Mouse (Mus musculus) macrophage (primary cell): ENCODE results near the gene Enpp3. TPM values are rescaled to one million over a fixed set of nuclear protein-coding genes. Genes with fewer than 3 reads are reported as not detected.

Experiments
- H3K27ac ChIP-seq: fragments of 350-480 bp; formaldehyde crosslinking; 2 replicates; pipeline ENCODE4 v1.9.0; 2021
- H3K36me3 ChIP-seq: fragments of 350-480 bp; formaldehyde crosslinking; 2 replicates; pipeline ENCODE4 v1.9.0; 2021; ENCODE audit errors: inconsistent target
- H3K4me3 ChIP-seq: fragments of 350-480 bp; formaldehyde crosslinking; 2 replicates; pipeline ENCODE4 v1.9.0; 2021; ENCODE audit errors: inconsistent target
- H3K79me2 ChIP-seq: fragments of 350-480 bp; formaldehyde crosslinking; 2 replicates; pipeline ENCODE4 v1.9.0; 2021; ENCODE audit errors: inconsistent target
- WGBS: methylation state at CpG from one replicate; pipeline ENCODE4 v1.1.7; 2026; ENCODE audit warnings: inconsistent platforms; ENCODE audit not compliant: missing documents; 5-methylcytosine and 5-hydroxymethylcytosine counted together
- polyA plus RNA-seq: library from polyadenylated mRNA; stranded (reverse); fragments of 250-400 nt; gene quantifications from 3 replicates; pipeline ENCODE4 v1.2.4, GENCODE M21; 2018; ENCODE audit warnings: inconsistent platforms

The Enpp3 gene
- polyA plus RNA-seq, 1 experiment from 2014 or later, result not detected

DNA sequence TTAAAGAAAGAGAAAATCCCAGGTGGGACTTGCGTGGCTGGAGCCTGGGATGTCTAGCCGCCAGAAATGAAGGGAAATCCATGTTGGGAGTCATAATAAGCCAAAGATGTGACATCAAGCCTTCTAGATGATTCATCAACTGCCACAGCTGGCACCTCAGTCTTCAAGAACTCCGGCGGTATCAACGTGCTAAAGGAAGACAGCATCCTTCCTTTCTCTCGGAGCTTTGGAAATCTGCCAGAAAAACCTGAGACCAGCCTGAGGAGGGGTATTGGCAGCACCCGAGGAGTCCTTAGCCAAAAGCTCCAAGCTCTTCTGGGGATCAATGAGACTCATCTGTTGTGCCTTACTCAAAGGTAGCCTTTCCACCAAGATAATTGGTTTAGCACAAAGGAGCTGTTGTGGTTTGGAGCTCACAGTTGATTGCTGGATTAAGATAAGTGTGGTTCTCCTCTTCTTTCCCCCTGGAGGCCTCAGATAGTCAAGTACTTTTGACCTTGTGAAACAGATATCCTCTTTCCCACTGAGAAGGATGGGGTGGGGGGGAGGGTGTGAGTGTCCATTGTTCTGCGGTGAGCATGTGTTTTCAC lies 84.2 kb downstream of the Enpp3 start:
- Histone ChIP-seq H3K36me3 (no peaks in the 10 kb centered on the region), H3K4me3 (no peak overlapping the region), H3K79me2 (no peaks in the 10 kb centered on the region), H3K27ac (no peak overlapping the region)
- WGBS, result 85% methylated on average over 8 of the region's 8 CpGs

DNA sequence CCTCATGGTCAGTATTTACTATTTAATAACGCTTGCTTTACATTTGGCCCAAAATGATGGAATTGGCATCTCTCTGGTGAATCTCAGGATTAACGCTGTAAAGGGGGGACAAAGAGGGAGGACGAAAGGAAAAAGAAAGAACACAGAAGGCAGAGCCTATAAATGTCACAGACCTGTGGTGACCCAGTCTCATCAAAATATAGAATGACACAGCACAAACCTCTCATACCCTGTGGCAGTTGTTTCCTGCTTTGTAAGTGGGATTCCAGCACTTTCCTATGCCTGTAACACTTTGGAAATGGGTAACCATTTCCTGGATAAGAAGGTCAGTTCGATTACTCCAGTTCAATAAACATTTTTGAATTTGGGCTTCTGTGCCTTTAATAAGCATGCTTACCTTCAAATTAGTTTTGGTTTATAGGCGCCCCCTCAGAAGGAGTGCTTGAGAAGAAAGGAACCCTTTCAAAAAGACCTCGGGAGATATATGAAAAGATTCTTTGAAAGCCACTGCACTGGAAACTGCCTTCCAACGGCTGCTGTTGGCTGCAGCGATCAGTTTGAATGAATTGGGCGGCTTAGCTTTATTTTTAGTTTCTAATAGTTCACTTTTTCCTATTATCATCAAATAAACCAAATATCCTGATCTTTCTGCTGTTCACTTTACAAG lies 87.6 kb downstream of the Enpp3 start:
- WGBS, result 59% methylated on average over 9 of the region's 9 CpGs
- Histone ChIP-seq H3K36me3 (no peaks in the 10 kb centered on the region), H3K27ac (no peak overlapping the region), H3K4me3 (no peak overlapping the region), H3K79me2 (no peaks in the 10 kb centered on the region)

- 41% methylated on average over 11 of the region's 11 CpGs for WGBS
- Histone ChIP-seq H3K36me3 (no peaks in the 10 kb centered on the region), H3K79me2 (no peaks in the 10 kb centered on the region), H3K27ac (no peak overlapping the region), H3K4me3 (no peak overlapping the region)
Measured at GRCm38 (mm10) chr10:24754251-24754835, 88.3 kb downstream of the Enpp3 start.

GRCm38 (mm10) chr10:24753536-24754250 lies 88.9 kb downstream of the Enpp3 start:
- WGBS, result 82% methylated on average over 16 of the region's 16 CpGs
- H3K79me2 ChIP-seq, result no peaks in the 10 kb centered on the region
- no peak overlapping the region for H3K27ac ChIP-seq
- H3K36me3 ChIP-seq, result no peaks in the 10 kb centered on the region
- H3K4me3 ChIP-seq, result no peak overlapping the region

DNA sequence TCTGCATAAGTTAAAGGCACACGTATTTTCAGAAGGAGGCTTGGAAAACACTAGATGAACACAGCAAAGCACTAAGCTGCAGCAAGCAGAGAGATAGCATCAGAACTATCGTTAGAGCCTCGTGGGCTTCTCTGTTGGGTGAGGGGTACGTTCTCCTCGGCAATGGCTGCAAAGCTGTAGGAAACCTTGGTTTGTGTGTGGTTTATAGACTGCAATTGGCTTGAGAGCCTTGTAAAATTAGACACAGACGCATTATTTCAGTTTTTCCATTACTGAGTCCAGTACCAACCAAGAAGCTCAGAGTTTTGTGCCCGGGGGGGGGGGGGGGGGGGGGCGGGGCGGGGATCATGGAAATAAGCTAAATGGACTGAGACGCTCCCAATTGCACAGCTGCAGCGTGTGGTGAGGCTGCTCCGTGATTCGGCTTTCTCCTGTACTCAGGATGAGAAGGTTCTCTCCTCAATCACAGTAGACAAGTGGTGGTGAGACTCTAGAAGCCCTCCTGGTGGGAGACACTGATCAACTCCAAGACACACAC lies 99.6 kb downstream of the Enpp3 start:
- Histone ChIP-seq H3K79me2 (no peaks in the 10 kb centered on the region), H3K36me3 (no peaks in the 10 kb centered on the region), H3K4me3 (no peak overlapping the region), H3K27ac (no peak overlapping the region)
- WGBS, result 93% methylated on average over 9 of the region's 13 CpGs

- H3K79me2 ChIP-seq, result no peaks in the 10 kb centered on the region
- H3K4me3 ChIP-seq, result no peak overlapping the region
- 83% methylated on average over 7 of the region's 7 CpGs for WGBS
- no peaks in the 10 kb centered on the region for H3K36me3 ChIP-seq
- H3K27ac ChIP-seq, result no peak overlapping the region
Measured at GRCm38 (mm10) chr10:24741229-24742198, 101.1 kb downstream of the Enpp3 start.

- WGBS, result 73% methylated on average over 2 of the region's 2 CpGs
- Histone ChIP-seq H3K4me3 (no peak overlapping the region), H3K79me2 (no peaks in the 10 kb centered on the region), H3K36me3 (no peaks in the 10 kb centered on the region), H3K27ac (no peak overlapping the region)
Measured at GRCm38 (mm10) chr10:24739171-24739570, 103.5 kb downstream of the Enpp3 start.

DNA sequence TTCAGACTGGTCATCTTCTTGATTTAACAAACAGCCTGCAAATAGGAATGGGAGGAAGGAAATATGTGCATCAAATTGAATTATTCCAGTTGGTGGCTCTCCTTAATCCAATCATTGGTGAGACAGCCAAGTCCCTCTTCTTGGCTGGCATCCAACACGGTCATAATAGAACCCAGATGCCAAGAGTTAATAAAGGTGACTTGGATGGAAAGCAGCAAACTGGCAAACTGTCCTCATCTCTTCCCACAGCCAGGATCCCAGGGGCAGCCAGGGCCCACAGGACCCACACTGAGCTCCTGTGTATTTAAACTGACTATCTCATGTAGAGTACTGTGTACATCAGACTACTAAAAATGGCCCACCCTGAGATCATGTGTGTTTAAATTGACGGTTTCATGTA lies 104.2 kb downstream of the Enpp3 start:
- no peak overlapping the region for H3K4me3 ChIP-seq
- no peaks in the 10 kb centered on the region for H3K79me2 ChIP-seq
- no peak overlapping the region for H3K27ac ChIP-seq
- no peaks in the 10 kb centered on the region for H3K36me3 ChIP-seq
- 88% methylated on average over 2 of the region's 2 CpGs for WGBS

- Histone ChIP-seq H3K36me3 (no peaks in the 10 kb centered on the region), H3K79me2 (no peaks in the 10 kb centered on the region), H3K27ac (no peak overlapping the region), H3K4me3 (no peak overlapping the region)
- WGBS, result 89% methylated on average over 5 of the region's 5 CpGs
Measured at GRCm38 (mm10) chr10:24735027-24735777, 107.4 kb downstream of the Enpp3 start.

- Histone ChIP-seq H3K79me2 (no peaks in the 10 kb centered on the region), H3K4me3 (no peak overlapping the region), H3K27ac (no peak overlapping the region), H3K36me3 (no peaks in the 10 kb centered on the region)
- 37% methylated on average over 4 of the region's 4 CpGs for WGBS
Measured at GRCm38 (mm10) chr10:24727478-24727877, 115.1 kb downstream of the Enpp3 start.

DNA sequence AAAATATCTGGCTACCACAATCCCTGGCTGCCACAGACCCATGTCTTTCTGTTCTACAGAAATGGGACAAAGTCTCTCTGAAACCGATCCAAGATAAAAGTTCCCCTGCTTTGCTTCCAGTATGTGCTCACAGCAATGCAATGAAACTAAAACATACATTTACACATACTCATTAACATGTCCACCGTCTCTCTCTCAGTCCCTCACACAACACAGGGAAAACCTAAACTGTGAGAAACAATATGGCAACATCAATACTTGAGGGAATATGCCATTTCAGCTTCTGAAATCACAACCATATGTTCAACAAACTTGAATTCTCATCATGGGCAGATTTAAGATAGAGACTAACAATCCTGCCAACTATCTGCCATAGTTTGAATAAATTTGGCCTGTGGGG lies 117.4 kb downstream of the Enpp3 start:
- Histone ChIP-seq H3K79me2 (no peaks in the 10 kb centered on the region), H3K27ac (no peak overlapping the region), H3K36me3 (no peaks in the 10 kb centered on the region), H3K4me3 (no peak overlapping the region)
- 100% methylated on average over 2 of the region's 2 CpGs for WGBS
